Mouse (Mus musculus) liver, postnatal 0 days (tissue): ENCODE data around the gene Rabac1.

Experiments used
- CTCF ChIP-seq: sonication (generic); IDR thresholded peaks from 2 replicates; pipeline ENCODE4 v1.5.1; 2016; ENCODE audit warnings: antibody characterized with exemption, low read depth
- EP300 ChIP-seq: IDR thresholded peaks from 2 replicates; pipeline ENCODE4 v1.6.1; 2016; ENCODE audit warnings: antibody characterized with exemption, low read depth, mild to moderate bottlenecking

GRCm38 (mm10) chr7:24984307-24984706 is 11.8 kb upstream of the Rabac1 start:
- TF ChIP-seq CTCF: no peak
- no peak for TF ChIP-seq EP300
